Mouse (Mus musculus): ENCODE data around the gene Cyp4f18. TPM values are rescaled to one million over a fixed set of nuclear protein-coding genes. Genes with fewer than 3 reads are reported as not detected.
"Not testable (repeated sequence)": the region's sequence is repeated elsewhere in the genome, so short reads cannot be mapped to it uniquely, and the experiment has no call there.

Cyp4f18 gene
- total RNA-seq (2021) = 4.8 and 5.2 TPM in 2 replicates
- long read RNA-seq, transcript Cyp4f18-201 (13 exons, 1,702 nt) = major isoform, 5 of 8 reads
- long read RNA-seq, partial matches to known transcripts = 1 of 8 reads
- long read RNA-seq, other reads (novel, unspliced or antisense) = 2 of 8 reads

DNA sequence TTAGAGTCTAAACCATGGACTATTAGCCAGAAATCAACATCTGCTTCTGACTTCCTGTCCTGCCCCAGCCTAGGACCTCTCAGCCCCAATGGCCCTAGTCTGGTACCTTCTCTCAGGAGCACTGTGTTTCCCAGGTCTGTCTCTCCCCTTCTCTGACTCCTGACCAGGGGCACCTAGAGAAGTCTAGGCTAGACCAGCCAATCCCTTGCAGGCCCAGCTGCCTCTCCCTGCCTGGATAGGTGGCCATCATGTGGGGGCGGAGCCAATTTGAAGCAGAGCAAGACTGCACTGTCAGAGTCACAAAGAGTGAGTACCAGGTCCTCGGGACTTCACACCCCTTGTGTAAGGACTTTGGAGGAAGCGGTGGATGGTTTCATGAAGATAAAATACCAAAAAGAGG, at the start of gene Cyp4f18:
Gene Cyp4f18 (minus strand): TSS at position 154 of the 400 bp plus-strand sequence.
- no peak for DNase-seq

DNA sequence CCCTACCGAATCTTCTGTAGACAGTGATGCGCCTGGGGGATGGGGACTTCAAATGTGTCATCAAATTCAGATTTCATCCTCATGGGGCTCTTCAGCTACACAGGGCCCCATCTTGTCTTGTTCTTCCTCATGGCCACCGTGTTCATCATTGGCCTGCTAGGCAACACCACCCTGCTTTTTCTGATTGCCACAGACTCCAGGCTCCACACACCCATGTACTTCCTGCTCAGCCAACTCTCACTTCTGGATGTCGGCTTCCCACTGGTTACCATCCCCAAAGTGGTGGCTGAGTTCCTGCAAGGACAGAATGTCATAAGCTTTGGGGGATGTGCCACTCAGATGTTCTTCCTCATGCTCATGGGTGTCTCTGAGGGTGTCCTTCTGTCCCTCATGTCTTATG, 48.2 kb upstream of the Cyp4f18 start:
- DNase-seq = not testable (repeated sequence)

DNA sequence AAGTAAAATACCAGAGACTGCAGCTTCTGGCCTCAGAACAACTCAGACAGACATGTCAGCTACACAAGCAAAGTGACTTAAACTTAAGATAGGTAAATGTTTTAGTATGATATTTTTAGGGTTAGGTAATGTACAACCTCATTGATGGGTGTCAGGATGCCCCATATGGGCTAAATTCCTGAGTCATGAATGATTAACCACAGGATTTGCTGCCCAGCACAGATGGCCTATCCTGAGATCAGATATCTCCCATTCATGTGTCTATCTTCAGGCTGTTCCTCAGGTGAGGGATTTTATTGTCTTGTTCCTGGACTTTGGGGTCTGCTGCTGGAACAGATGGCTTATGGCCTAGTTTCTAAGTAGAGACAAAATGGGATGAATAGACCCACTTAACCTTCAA, 45.2 kb upstream of the Cyp4f18 start:
- DNase-seq = not testable (repeated sequence)

DNA sequence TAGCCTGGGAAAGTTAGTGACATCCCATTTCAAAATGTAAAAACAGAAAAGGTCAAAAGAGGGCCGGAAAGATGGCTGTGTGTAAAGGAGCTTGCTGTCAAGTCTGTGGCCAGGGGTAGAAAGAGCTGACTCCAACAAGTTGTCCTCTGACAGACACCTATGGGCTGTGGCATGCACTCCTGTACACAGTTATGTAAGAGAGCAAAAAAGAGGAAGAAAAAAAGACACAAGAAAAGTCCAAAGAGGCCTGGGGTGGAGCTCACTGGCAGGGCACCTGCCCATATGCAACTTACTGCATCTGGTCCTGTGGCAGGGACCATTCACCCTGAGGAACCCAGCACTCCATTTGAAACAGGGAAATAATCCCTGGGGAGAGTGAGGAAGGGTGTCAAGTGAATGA, 33.1 kb upstream of the Cyp4f18 start:
- no peak for DNase-seq

DNA sequence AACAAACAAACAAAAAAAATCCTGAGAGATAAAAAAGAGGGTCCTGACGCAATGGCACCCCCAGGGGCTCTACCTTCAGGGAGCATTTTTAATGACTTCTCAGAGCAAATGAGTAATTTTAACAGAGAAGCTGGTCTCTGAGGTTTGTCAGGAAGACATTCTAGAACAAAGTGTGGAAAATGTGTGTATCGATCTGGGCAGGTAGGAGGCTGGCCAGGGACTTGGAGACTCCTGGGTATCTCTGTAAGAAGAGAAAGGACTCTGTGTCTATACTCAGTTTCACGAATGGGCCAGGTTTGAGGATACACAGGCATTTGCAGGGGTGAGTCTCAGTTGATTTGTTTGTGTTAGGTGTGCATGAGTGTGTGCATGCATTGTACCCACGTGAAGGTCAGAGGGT, 31.5 kb upstream of the Cyp4f18 start, which contains the start of gene Olfr372:
Gene Olfr372 (plus strand): TSS at position 301 of the 400 bp plus-strand sequence.
- DNase-seq = not testable (repeated sequence)

DNA sequence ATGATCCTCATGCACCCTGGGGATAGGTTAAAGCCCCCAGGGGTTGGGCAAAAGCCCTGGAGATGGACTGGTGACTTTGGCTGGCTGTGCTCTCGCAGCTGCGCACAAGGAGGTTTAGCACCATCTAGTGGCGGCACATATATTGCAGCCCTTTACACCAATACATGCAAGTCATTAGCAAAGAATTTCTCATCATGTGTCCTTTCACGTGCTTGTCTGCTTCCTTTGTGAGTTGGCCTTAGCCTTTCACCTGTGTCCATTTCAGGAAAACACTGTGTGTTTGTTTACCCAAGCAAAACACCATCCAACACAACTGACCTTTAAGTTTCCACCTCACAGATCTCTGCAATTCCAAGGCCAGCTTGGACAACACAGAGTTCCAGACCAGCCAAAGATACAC, 23.5 kb upstream of the Cyp4f18 start:
- peak; percentile 59 for DNase-seq

DNA sequence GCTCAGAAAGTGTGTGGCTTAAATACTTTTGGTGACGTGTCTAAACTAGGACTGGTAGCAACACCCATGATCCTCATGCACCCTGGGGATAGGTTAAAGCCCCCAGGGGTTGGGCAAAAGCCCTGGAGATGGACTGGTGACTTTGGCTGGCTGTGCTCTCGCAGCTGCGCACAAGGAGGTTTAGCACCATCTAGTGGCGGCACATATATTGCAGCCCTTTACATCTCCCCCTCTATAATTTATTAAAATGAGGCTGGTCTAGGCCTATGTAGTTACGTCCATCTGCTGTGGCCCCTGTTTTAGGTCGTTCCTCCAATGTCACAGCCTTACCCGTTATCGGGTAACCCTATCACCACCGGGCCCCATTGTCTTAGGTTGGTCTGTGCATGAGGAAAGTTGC, 15.5 kb upstream of the Cyp4f18 start:
- not testable (repeated sequence) for DNase-seq

DNA sequence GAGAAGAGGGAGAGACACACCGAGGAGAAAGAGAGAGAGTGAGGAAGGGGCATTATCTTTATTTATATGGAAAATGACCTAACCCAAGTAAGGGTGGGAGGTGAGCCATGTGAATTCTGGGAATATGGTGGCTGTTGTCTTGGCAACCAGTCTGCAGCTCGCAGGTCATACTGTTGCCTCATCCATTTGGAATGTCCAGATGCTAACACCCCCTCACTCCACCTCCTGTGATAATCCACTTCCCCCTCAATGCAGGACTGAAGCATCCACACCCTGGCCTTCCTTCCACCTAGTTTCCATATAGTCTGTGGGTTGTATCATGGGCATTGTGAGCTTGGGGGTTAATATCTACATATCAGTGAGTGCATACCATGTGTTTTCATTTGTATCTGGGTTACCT, 10.4 kb upstream of the Cyp4f18 start:
- DNase-seq = no peak

DNA sequence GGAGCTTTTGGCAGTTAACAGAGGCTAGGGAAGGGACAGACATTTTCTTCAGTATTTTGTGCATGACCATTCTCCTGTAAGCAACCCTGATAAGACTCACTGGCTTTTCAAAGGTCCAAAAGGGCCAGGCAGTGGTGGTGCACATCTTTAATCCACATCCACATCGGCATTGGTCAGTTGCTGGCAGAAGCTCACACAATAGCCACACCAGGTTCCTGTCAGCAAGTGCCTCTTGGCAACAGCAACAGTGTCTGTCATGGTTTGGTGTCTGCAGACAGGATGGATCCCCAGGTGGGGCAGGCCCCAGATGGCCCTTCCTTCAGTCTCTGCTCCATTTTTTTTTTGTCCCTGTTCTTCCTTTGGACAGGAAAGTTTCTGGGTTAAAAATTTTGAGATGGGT, 9.6 kb upstream of the Cyp4f18 start:
- DNase-seq = not testable (repeated sequence)

DNA sequence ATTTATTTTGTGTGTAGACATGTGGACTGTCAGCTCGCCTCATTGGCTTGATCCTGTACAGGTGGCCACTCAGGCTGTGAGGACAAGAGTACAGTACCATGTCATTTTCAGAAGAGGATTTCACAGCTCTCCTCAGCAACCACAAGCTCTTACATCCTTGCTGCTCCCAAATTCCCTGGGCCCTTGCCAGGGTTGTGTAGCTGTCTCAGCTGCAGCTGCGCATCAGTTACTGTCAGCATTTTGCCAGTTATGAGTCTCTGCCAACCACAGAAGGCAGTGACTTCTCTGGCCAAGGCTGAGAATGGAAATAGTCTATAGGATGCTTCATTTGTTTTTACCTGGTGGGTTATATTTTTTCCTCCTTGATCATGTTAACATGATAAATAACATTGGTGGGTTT, 8.7 kb upstream of the Cyp4f18 start:
- DNase-seq = peak; percentile 29

DNA sequence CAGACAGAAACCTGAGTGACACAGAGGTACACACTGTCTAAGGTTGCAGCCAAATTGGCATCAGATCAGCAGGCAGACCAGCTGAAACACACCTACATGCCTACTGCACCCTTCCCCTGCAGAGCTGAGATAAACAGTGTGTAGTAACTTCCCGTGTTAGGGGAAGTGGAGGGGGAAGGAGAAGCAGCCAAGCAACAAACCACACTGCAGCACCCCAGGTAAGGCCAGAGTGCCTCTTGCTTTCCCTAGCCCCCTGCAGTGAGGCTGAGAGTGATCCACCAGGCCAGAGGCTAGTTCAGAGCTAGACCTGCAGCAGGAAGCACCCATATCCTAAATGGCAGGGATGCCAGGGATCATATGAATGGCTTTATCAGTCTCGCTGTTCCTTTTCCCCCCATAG, 7.9 kb upstream of the Cyp4f18 start:
- not testable (repeated sequence) for DNase-seq

DNA sequence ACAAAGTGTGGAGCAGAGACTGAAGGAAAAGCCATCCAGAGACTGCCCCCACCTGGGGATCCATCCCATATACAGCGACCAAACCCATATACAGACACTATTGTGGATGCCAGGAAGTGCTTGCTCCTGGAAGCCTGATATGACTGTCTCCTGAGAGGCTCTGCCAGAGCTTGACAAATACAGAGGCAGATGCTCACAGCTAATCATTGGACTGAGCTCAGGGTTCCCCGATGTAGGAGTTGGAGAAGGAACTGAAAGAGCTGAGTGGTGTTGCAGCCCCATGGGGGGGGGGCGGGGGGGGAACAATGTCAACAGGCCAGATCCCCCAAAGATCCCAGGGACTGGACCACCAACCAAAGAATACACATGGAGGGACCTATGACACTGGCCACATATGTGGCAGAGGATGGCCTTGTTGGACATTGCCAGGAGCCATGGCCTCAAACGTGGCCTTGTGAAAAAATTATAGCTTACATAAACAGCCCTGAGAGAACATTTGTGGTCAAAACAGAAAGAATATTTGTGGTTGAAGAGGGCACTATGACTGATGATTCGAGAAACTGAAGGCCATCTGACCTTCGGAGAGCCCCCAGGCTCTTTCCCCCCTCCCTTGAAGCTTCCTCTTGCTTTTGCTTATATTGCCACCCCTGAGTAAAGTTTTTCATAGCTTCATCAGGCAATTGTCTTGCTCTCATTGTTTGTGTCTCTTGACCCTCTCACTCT, 4.2 kb upstream of the Cyp4f18 start:
- not testable (repeated sequence) for DNase-seq

DNA sequence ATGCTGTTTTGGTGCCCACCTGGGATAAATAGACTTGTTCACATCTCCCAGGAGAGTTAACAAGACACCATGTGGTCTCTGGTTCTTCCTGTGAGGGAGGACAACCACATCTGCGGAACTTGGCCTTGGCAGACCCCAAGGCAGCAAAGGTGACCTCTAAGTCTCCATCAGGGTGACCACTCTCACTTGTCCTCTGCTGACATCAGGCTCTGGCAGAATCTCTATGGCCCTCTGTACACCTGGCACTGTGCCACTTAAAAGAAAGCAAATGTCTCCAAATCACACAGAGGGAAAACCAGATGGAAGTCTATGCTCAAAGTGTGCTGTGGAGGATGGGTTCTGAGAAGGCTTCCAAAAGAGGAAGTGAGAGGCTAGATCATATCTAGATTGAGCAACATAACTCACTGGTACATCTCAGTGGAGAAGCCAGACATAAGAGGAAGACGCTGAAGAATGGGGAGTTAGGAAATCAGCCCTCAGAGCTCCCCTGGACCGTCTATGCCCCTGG, 1.2 kb downstream of the Cyp4f18 start:
- DNase-seq = no peak

DNA sequence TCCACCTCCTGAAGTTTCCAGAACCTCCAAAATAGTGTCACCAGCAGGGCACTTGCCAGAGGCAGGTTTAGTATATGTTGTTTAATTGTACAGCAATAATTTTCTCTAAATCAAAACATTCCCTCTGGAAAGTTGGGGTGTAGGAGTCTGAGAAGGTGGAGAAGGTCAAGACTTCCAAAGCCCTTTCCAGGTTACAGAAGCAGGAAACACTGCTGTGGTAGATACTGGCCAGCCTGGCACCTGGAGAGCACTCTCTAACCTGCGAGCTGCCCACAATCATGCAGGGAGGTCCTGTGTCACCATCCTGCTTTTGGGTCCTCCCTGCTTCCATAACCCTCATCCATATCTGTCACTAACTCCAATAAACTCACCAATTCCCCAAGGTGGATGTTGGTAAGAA, 2.7 kb downstream of the Cyp4f18 start:
- DNase-seq = no peak

DNA sequence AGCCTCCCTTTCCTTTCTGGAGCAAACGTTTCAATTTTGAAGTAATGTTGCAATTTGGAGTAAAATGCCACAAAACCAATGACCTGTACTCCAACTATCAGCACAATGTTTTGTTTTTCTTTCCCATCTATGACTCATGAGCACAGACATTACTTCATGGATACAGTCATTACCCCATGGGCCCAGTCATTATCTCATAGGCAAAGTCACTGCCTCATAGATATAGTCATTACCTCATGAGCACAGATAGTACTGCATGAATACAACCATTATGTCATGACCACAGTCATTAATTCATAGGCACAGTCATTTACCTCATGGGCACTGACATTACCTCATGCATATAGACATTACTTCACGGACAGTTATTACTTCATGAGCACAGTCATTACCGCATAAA, 3.5 kb downstream of the Cyp4f18 start:
- DNase-seq = no peak

DNA sequence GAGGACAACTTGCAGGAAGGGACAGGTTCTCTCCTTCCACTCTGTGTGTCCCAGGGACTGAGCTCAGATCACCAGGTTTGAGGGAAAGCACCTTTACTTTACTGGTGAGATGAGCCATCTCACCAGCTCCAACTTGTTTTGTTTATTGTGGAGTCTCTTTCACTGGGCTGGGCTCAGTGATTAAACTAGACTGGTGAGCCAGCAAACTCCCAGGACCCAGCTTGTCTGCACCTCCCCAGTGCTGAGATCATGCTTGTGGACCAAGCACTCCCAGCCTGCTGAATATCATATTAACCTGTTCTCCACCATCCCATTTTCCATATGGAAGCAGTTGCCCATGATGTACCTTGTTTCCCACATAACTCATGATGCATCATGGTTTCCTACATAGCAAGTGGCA, 6.5 kb downstream of the Cyp4f18 start:
- DNase-seq = no peak

DNA sequence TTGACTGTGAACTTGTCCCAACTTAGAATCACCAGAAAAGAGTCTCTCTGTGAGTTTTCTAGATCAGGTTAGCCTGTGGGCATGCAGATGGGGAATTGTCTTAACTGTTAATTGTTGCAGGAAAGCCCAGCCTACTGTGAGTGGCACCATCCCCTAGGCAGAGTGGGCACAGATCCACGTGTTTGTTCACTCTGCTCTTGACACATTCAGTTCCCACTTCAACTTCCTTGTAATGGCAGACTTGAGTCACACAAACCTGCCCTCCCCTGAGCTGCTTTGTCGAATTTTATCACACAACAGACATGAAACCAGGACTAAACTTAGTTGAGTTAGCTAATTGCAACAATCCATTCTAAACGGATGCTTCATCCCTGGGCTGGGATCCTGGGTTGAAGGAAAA, 9.2 kb downstream of the Cyp4f18 start:
- no peak for DNase-seq

DNA sequence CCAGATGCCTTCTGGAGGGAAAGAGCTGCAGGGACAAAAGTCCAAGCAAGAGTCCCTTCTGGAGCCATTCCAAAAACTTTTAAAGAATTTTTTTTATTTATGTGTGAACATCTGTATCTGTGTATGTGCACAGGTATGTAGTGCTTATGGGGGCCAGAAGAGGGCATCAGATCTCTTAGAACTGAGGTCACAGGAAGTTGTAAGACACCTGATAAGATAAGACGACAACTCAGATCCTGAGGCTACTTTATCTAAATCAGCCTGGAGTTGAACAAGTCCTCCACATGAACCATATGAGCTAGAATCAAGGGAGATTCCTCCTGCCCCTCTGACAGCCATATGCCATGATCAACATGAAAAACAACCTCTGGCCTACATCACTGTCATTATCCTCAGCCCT, 10.0 kb downstream of the Cyp4f18 start:
- no peak for DNase-seq

DNA sequence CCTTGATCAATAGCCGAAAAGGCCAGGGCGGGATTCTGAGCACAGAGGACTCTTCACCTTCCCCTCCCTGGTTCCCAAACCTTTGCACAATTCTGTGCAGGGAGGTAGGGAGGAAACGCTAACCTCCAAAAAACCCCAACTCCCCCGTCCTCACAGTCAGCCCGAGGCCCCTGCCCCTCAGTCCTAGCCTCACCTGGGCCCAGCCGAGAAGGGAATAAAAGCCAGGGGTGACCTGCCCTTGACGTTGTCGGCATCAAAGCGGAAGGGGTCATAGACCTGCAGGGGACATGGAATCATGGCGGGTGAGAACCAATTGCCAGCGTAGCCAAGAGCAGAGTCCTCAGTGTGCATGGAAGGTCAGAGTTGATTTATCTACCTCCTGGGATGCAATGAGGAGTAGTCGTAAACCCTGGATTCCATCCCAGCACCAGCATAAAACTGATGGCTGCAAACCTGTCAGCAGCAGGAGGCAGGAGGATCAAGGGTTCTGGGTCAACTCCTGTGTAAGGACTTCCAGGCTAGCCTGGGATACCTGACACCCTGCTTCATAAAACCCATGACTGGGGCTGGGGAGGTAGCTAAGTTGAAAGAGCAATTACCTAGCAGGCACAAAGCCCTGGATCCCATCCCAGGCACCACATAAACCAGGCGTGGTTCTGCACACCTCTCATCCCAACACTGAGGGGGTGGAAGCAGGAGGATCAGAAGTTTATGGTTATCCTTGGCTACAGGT, 20.4 kb downstream of the Cyp4f18 start:
- no peak for DNase-seq

DNA sequence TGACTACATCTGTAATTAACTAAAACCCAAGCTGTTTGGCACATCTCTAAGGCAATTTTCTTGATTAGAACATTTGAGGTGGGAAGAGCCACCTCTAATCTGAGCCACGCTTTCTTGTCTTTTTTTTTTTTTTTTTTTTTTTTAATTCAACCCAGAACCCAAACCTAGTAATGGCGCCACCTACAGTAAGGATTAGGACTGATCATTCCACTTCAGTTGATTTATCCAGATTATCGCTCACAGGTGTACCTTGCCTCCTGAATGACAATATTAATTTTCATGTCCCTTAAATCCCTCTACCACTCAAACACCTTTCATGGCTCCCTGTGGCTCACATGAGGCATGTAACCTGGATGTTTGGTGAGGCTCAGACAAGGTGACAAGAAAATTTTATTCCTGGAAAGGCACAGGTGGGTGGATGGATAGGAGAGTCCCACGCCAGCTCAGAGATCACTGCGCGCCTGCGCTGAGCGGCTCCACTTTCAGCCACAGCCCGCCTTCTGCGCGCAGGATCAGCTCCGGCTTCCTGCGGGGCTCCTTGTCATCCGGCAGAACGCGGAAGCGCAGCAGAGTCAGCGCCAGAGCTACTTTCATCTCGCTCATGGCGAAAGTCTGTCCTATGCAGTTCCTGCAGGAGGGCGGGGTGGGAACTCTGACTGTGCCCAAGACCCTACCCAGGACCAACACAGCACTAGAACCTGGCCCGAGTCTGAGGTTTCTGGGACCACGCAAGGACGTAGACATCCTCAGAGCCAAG, 21.1 kb downstream of the Cyp4f18 start:
- peak; percentile 66 for DNase-seq

DNA sequence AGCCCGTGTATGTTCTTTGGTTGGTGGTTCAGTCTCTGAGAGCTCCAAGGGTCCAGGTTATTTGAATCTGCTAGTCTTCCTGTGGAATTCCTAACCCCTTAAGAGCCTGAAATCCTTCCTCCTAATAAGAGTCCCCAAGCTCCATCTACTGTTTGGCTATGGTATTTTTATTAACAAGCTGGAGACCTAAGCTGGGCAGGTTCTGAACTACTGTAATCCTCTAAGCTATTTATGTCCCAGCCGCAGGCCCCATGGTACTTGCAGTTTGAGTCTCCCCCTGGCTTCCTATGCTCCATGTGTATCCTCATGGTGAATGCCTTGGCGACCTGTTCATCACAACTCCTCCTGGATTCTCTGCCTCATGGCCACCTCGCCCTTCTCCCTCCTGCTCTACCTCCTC, 24.8 kb downstream of the Cyp4f18 start:
- no peak for DNase-seq

DNA sequence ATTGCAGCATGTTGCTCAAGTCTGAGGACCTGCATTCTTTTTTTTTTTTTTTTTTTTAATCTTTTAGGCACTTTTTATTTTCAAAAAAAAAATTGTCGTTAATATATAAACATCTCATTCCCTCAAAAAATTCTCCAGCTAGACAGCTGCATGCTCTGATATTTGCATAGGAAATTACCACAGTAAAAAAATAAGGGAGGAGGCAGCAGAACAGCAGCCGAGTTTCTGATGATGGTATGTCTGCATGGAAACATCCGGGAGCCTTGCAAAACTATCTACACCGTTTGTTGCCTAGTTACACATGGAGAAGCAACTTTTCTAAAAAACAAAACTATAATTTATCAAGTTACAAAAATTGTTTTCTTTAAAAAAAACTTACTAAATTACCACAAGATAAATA, 28.0 kb downstream of the Cyp4f18 start:
- DNase-seq = no peak

DNA sequence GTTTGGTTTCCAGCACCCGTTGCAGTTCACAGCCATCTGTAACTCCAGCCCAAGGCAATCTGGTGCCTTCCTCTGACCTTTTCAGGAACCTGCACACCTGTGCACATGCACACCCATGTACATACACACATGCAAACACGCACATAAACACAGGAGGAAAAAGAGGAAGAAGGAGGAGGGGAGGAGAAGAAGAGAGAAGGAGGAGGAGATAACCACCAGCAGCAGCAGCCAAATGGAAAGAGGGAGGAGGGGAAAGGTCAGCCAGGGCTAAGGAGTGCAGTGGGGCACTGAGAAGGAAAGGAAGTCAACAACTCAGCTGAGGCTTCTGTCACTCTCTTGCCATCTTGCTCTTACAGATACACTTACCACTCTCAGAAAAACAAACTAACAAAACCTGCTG, 28.4 kb downstream of the Cyp4f18 start:
- DNase-seq = no peak
